Mouse (Mus musculus) heart, adult 2 months (tissue): Measurements from ENCODE around the gene Hist1h1e.
"Not testable (repeated sequence)": the region's sequence is repeated elsewhere in the genome, so short reads cannot be mapped to it uniquely, and the experiment has no call there.

ENCODE experiments used
- CTCF ChIP-seq: fragments of 200-600 bp; IDR thresholded peaks from 2 replicates; pipeline ENCODE4 v1.8.1; 2022; ENCODE audit warnings: antibody characterized with exemption, mild to moderate bottlenecking, moderate library complexity
- EP300 ChIP-seq: fragments of 200-500 bp; IDR thresholded peaks from 2 replicates; pipeline ENCODE4 v1.6.1; 2011; ENCODE audit warnings: low read depth, low read length, control low read depth; ENCODE audit not compliant: insufficient read depth
- POLR2A ChIP-seq: fragments of 200-500 bp; IDR thresholded peaks from 2 replicates; pipeline ENCODE4 v1.6.1; 2011; ENCODE audit warnings: mild to moderate bottlenecking, low read depth, low read length, control low read depth; ENCODE audit not compliant: insufficient read depth

- TF ChIP-seq EP300, POLR2A, CTCF: not testable (repeated sequence)
Measured at GRCm38 (mm10) chr13:23591886-23592285, 30.5 kb downstream of the Hist1h1e start.
